Mouse (Mus musculus): ENCODE results near the gene Bmi1.

DNA sequence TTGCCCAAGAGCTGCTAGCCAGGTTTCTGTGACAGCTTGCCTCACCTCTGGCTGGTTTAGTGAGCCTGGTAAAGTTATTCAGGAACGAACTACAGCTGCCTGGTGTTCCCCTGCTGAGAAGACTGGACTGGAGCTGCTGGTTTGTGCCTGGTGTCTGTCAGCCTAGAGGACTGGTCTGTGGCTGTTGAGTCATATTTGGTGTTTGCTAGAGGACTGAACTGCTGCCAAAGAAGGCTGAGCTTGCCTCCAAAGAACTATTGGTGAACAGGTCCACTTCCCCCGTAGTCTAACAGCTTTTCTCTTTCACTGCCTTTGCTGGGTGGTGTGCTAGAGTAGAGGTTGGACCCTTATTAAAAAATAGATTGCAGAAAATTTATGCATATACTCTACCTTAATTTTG, 36.3 kb downstream of the Bmi1 start:
- TF ChIP-seq CTCF (IDR thresholded peaks at IDR 0.05; ENCODE audit: low read depth) = no peak
- TF ChIP-seq EP300 (IDR thresholded peaks at IDR 0.05; ENCODE audit: low read depth) = no peak
